Mouse (Mus musculus) T-cell, adult 2 months (primary cell): ENCODE results near the gene Map3k11.

Experiments
- DNase-seq: peaks from one replicate; pipeline ENCODE4 v3.0.0; 2022; ENCODE audit warnings: low spot score

The Map3k11 gene

GRCm38 (mm10) chr19:5734325-5734724 is 45.8 kb downstream of the Map3k11 start:
- DNase-seq = no peak

- DNase-seq = no peak
Measured at GRCm38 (mm10) chr19:5739446-5739845, 50.9 kb downstream of the Map3k11 start.

GRCm38 (mm10) chr19:5740320-5741317 is 52.1 kb downstream of the Map3k11 start, which contains the start of gene Ltbp3:
TSS of gene Ltbp3 (plus strand) at chr19:5740904.
- no peak for DNase-seq

GRCm38 (mm10) chr19:5741641-5742240 is 53.2 kb downstream of the Map3k11 start:
- DNase-seq = no peak

GRCm38 (mm10) chr19:5742241-5742641 is 53.7 kb downstream of the Map3k11 start:
- DNase-seq = no peak

- no peak for DNase-seq
Measured at GRCm38 (mm10) chr19:5743576-5743975, 55.0 kb downstream of the Map3k11 start.

GRCm38 (mm10) chr19:5745756-5746710 is 57.5 kb downstream of the Map3k11 start:
- DNase-seq = no peak

GRCm38 (mm10) chr19:5746907-5747363 is 58.4 kb downstream of the Map3k11 start:
- no peak for DNase-seq

GRCm38 (mm10) chr19:5749476-5749875 is 60.9 kb downstream of the Map3k11 start:
- no peak for DNase-seq

GRCm38 (mm10) chr19:5750951-5751350 is 62.4 kb downstream of the Map3k11 start:
- no peak for DNase-seq

GRCm38 (mm10) chr19:5751742-5752141 is 63.2 kb downstream of the Map3k11 start:
- DNase-seq = peak; percentile 45
